Mouse (Mus musculus): Measurements from ENCODE around the gene Tas1r3. TPM values are rescaled to one million over a fixed set of nuclear protein-coding genes. Genes with fewer than 3 reads are reported as not detected.

Tas1r3 gene
- 0.18 and 0.26 TPM in 2 replicates for polyA plus RNA-seq (2015; fragmentation: Nextera tagmentation; extraction: Ambion mirVana)

DNA sequence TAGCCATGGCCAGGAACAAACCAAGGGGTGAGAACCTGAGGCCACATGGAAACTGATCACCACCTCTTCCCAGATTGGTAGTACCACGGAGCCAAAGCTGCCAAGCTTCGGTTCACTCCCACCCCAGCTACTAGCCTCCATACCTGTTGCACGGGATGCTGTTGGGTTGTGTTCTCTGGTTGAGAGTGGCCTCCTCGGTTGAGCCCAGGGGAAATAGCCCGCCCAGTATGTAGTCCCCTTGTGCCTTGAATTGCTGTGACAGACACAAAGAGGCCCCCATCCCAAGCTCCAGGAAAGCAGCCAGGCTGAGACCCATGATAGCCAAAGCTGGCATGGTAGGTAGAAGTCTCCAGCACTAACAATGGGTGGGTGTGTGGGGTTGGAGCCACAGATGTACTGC, at the start of gene Tas1r3:
TSS of gene Tas1r3 (minus strand) at position 362 of the 400 bp plus-strand sequence.
- no peak for ATAC-seq (replicated peaks; ENCODE audit: extremely low read depth, insufficient read depth, low FRiP score)
- peaks cover 14% of the 10 kb centered on the region for H3K36me3 ChIP-seq (ENCODE audit: control insufficient read depth, insufficient read depth)
- 71% methylated on average over 5 of the region's 5 CpGs for WGBS

DNA sequence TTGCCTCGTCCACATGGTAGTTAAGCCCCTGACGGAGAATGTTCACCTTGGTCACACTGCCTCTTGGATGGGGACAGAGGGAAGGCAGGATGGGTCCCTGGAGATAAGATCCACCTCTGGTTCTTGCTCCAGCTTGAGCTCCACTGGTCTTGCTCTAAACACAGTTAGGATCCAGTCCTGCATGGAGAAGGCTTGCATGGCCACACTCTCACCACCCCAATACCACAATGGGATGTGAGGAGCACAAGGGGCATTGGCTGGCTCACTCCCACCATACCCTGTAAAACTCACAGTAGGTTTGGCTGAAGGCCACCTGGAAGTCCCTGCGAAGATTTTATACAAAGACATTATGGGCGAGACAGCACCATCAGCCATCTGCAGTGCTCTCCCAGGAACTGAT, 45.6 kb upstream of the Tas1r3 start:
- no peaks in the 10 kb centered on the region for H3K9me3 ChIP-seq (replicated peaks; ENCODE audit: control insufficient read depth, low read length)
- no peak overlapping the region for H3K4me3 ChIP-seq (ENCODE audit: low read length)
- no peak overlapping the region for H3K4me2 ChIP-seq (ENCODE audit: low read depth, low read length)
- no peaks in the 10 kb centered on the region for H3K27me3 ChIP-seq (ENCODE audit: control insufficient read depth, insufficient read depth, low read length)
- no peak overlapping the region for H3K9ac ChIP-seq (ENCODE audit: low read length)
- no peaks in the 10 kb centered on the region for H3K4me1 ChIP-seq (ENCODE audit: control insufficient read depth, insufficient read depth, low read length)
- peaks cover 9% of the 10 kb centered on the region for H3K36me3 ChIP-seq (ENCODE audit: control insufficient read depth, insufficient read depth)
- ATAC-seq (replicated peaks; ENCODE audit: extremely low read depth, insufficient read depth, low FRiP score), result no peak
- WGBS, result 88% methylated on average over 4 of the region's 4 CpGs
- H3K27ac ChIP-seq (ENCODE audit: low read length), result no peak overlapping the region

More for the DNA sequence above, at the start of gene Tas1r3:
- no peak within 1 kb of the TSS for H3K4me2 ChIP-seq (ENCODE audit: low read depth, low read length)
- H3K27ac ChIP-seq (ENCODE audit: low read length), result no peak within 1 kb of the TSS
- no peak within 1 kb of the TSS for H3K9ac ChIP-seq (ENCODE audit: low read length)
- H3K27me3 ChIP-seq (ENCODE audit: control insufficient read depth, insufficient read depth, low read length), result no peaks in the 10 kb centered on the region
- no peak within 1 kb of the TSS for H3K4me3 ChIP-seq (ENCODE audit: low read length)
- no peaks in the 10 kb centered on the region for H3K4me1 ChIP-seq (ENCODE audit: control insufficient read depth, insufficient read depth, low read length)
- no peaks in the 10 kb centered on the region for H3K9me3 ChIP-seq (replicated peaks; ENCODE audit: control insufficient read depth, low read length)

DNA sequence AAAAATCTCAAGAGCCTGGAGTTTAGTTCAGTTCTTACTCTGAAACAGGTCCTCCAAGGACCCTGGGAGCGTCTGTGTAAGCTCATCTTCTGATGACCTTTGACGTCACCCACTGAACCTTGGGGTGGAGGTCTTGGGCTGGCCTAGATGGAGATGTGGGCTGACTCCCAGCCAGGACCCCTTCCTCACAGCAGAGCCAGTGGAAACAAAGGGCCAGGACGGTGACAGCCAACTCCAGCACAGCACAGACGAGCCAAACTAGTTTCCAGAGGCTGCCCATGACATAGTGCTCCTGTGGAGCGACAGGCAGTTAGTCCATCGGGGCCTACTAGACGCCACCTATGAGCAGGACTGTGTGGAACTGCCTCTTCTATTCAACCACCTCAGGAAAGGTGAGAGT, 45.1 kb upstream of the Tas1r3 start:
- peaks cover 13% of the 10 kb centered on the region for H3K36me3 ChIP-seq (ENCODE audit: control insufficient read depth, insufficient read depth)
- H3K9me3 ChIP-seq (replicated peaks; ENCODE audit: control insufficient read depth, low read length), result no peaks in the 10 kb centered on the region
- H3K4me1 ChIP-seq (ENCODE audit: control insufficient read depth, insufficient read depth, low read length), result no peaks in the 10 kb centered on the region
- no peak for ATAC-seq (replicated peaks; ENCODE audit: extremely low read depth, insufficient read depth, low FRiP score)
- no peak overlapping the region for H3K27ac ChIP-seq (ENCODE audit: low read length)
- no peaks in the 10 kb centered on the region for H3K27me3 ChIP-seq (ENCODE audit: control insufficient read depth, insufficient read depth, low read length)
- H3K4me3 ChIP-seq (ENCODE audit: low read length), result no peak overlapping the region
- WGBS, result 71% methylated on average over 7 of the region's 7 CpGs
- no peak overlapping the region for H3K4me2 ChIP-seq (ENCODE audit: low read depth, low read length)
- no peak overlapping the region for H3K9ac ChIP-seq (ENCODE audit: low read length)

DNA sequence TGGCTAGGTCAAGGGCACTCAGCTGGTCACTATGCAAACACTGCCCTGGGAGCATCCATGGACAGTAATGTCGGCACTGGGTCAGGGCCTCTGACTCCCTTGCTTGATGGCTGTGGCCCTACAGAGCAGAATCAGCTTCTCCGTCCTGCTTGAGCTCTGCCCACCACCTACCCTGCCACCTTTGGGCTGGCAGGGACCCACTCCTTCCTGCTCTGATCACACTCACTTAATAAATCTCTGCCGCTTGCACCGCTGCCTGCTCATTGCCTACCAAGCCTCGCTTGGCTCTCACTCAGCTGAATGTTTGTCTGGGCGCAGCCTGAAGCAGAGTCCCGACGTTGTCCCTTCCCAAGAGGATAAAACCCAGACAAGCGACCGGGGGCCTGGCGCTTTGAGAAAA, 43.8 kb upstream of the Tas1r3 start:
- H3K27ac ChIP-seq (ENCODE audit: low read length), result no peak overlapping the region
- no peak overlapping the region for H3K9ac ChIP-seq (ENCODE audit: low read length)
- no peaks in the 10 kb centered on the region for H3K9me3 ChIP-seq (replicated peaks; ENCODE audit: control insufficient read depth, low read length)
- no peak overlapping the region for H3K4me2 ChIP-seq (ENCODE audit: low read depth, low read length)
- WGBS, result 67% methylated on average over 11 of the region's 11 CpGs
- H3K4me3 ChIP-seq (ENCODE audit: low read length), result no peak overlapping the region
- H3K4me1 ChIP-seq (ENCODE audit: control insufficient read depth, insufficient read depth, low read length), result no peaks in the 10 kb centered on the region
- no peaks in the 10 kb centered on the region for H3K27me3 ChIP-seq (ENCODE audit: control insufficient read depth, insufficient read depth, low read length)
- H3K36me3 ChIP-seq (ENCODE audit: control insufficient read depth, insufficient read depth), result peaks cover 19% of the 10 kb centered on the region
- no peak for ATAC-seq (replicated peaks; ENCODE audit: extremely low read depth, insufficient read depth, low FRiP score)

DNA sequence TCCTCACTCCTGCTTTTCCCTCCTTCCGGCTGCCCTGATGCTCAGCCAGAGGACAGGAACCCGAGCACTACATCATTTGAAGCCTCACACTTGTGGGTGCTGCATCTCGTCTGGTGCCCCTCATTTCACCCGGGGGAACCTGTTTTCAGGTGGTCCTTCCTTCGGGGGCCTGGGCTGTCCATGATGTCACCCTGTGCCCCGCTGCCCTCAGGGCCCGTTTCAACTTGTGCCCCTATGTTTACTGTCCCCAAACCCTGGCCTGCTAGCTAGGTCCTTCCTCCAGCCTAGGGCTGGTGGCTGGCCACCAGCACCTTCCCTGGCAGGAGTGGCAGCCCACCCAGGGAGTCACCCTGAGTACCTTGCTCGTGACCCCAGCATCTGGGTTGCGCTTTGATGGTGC, 43.0 kb upstream of the Tas1r3 start:
- peaks cover 6% of the 10 kb centered on the region for H3K4me1 ChIP-seq (ENCODE audit: control insufficient read depth, insufficient read depth, low read length)
- ATAC-seq (replicated peaks; ENCODE audit: extremely low read depth, insufficient read depth, low FRiP score), result no peak
- no peaks in the 10 kb centered on the region for H3K9me3 ChIP-seq (replicated peaks; ENCODE audit: control insufficient read depth, low read length)
- H3K27me3 ChIP-seq (ENCODE audit: control insufficient read depth, insufficient read depth, low read length), result no peaks in the 10 kb centered on the region
- H3K27ac ChIP-seq (ENCODE audit: low read length), result no peak overlapping the region
- H3K4me3 ChIP-seq (ENCODE audit: low read length), result no peak overlapping the region
- no peak overlapping the region for H3K4me2 ChIP-seq (ENCODE audit: low read depth, low read length)
- no peak overlapping the region for H3K9ac ChIP-seq (ENCODE audit: low read length)
- peaks cover 21% of the 10 kb centered on the region for H3K36me3 ChIP-seq (ENCODE audit: control insufficient read depth, insufficient read depth)
- WGBS, result 81% methylated on average over 9 of the region's 9 CpGs

DNA sequence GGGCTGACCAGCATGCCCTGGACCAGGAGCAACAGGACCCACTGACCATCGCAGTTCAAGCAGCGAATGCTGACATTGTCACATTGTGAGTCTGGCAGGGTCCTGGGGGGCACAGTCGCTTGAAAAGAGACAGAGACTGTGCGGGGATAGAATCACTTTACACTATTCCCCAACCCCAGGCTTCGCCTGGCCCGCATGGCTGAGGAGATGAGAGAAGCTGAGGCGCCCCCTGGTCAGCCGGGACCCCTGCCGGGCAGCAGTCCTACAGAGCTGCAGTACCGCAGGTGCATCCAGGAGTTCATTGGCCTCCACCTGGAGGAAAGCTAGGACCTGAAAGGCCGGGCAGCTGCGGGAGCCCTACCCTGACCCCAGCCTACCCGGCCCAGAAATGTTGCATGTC, 42.5 kb upstream of the Tas1r3 start:
- Histone ChIP-seq H3K4me1 (ENCODE audit: control insufficient read depth, insufficient read depth, low read length) (peaks cover 11% of the 10 kb centered on the region), H3K4me2 (ENCODE audit: low read depth, low read length) (no peak overlapping the region), H3K9me3 (replicated peaks; ENCODE audit: control insufficient read depth, low read length) (no peaks in the 10 kb centered on the region), H3K4me3 (ENCODE audit: low read length) (no peak overlapping the region), H3K9ac (ENCODE audit: low read length) (no peak overlapping the region), H3K27ac (ENCODE audit: low read length) (no peak overlapping the region), H3K27me3 (ENCODE audit: control insufficient read depth, insufficient read depth, low read length) (no peaks in the 10 kb centered on the region), H3K36me3 (ENCODE audit: control insufficient read depth, insufficient read depth) (peaks cover 21% of the 10 kb centered on the region)
- 84% methylated on average over 13 of the region's 13 CpGs for WGBS
- ATAC-seq (replicated peaks; ENCODE audit: extremely low read depth, insufficient read depth, low FRiP score), result no peak

DNA sequence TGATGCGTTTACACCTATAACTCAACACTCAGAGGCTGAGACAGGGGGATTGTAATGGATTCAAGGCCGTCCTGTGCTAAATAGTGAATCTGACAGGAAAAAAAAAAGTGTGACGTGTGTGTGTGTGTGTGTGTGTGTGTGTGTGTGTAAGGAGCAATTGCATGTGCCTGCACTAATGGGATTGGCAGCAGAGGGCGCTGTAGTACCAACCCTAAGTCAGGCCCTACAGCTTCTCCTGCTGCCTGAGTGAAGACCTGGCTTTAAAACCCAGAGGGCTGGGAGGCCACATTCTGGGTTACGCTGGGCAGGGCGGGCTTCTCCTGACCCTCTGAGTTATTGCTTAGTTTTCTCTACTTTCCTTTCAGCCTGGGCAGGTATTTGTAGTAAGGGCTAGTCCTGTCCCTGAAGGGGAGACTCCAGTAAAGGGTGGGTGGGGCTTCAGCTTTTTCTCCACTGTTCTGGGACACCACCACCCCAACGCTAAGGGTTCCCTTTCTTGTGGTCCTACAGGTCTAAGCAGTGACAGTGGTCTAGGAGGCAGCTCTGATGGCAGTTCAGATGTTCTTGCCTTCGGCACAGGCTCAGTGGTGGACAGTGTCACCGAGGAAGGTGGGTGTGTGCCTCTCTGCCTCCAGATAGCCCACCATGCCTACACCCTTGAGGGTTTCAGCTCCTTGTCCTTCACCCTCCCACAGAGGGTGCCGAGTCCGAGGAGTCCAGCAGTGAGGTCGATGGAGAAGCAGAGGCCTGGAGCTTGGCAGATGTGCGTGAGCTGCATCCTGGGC, 41.3 kb upstream of the Tas1r3 start:
- H3K27ac ChIP-seq (ENCODE audit: low read length), result no peak overlapping the region
- WGBS, result 88% methylated on average over 13 of the region's 13 CpGs
- peaks cover 28% of the 10 kb centered on the region for H3K36me3 ChIP-seq (ENCODE audit: control insufficient read depth, insufficient read depth)
- H3K27me3 ChIP-seq (ENCODE audit: control insufficient read depth, insufficient read depth, low read length), result no peaks in the 10 kb centered on the region
- no peak overlapping the region for H3K4me2 ChIP-seq (ENCODE audit: low read depth, low read length)
- no peak for ATAC-seq (replicated peaks; ENCODE audit: extremely low read depth, insufficient read depth, low FRiP score)
- H3K9me3 ChIP-seq (replicated peaks; ENCODE audit: control insufficient read depth, low read length), result no peaks in the 10 kb centered on the region
- no peak overlapping the region for H3K9ac ChIP-seq (ENCODE audit: low read length)
- H3K4me1 ChIP-seq (ENCODE audit: control insufficient read depth, insufficient read depth, low read length), result peaks cover 11% of the 10 kb centered on the region
- no peak overlapping the region for H3K4me3 ChIP-seq (ENCODE audit: low read length)

DNA sequence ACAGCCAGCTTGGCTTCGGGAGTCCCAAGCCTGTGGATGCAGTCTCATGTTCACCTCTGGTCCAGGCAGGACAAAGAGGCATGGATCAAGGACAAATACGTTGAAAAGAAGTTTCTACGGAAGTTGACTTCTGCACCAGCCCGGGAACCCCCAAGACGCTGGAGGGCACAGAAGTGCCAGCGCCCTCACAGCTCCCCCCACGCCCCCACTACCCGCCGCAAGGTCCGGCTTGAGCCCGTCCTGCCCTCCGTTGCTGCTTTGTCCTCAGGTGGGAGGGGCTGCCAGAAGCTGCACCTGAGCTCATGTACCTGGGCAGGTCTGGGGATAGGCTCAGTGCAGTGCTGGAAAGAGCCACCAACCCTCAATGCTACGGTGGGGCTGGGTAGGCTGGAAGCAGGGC, 40.1 kb upstream of the Tas1r3 start:
- ATAC-seq (replicated peaks; ENCODE audit: extremely low read depth, insufficient read depth, low FRiP score), result no peak
- H3K9ac ChIP-seq (ENCODE audit: low read length), result no peak overlapping the region
- H3K36me3 ChIP-seq (ENCODE audit: control insufficient read depth, insufficient read depth), result peaks cover 35% of the 10 kb centered on the region

DNA sequence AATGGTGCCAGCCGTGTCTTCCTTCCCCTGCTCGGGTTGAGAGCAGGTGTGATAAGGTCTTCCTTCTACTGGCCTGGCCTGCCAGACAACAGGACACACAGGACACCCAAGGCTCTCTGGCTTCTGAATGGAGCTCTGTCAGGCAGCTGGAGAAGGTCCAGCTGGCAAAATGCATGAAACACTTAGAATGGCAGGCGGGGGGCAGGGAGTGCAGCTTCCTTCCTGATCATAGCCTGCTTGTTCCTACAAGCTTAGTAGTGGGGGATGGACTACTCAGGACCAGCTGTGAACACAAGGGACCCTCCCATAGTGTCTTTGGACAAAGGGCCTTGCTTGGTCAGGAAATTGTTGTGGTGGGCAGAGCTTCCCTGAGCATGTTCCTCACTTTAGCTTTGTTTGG, 38.0 kb upstream of the Tas1r3 start:
- no peaks in the 10 kb centered on the region for H3K9me3 ChIP-seq (replicated peaks; ENCODE audit: control insufficient read depth, low read length)
- ATAC-seq (replicated peaks; ENCODE audit: extremely low read depth, insufficient read depth, low FRiP score), result peak; percentile 77

More for the DNA sequence above, 40.1 kb upstream of the Tas1r3 start:
- Histone ChIP-seq H3K9me3 (replicated peaks; ENCODE audit: control insufficient read depth, low read length) (no peaks in the 10 kb centered on the region), H3K27ac (ENCODE audit: low read length) (no peak overlapping the region), H3K4me3 (ENCODE audit: low read length) (no peak overlapping the region), H3K4me1 (ENCODE audit: control insufficient read depth, insufficient read depth, low read length) (peaks cover 11% of the 10 kb centered on the region), H3K4me2 (ENCODE audit: low read depth, low read length) (no peak overlapping the region), H3K27me3 (ENCODE audit: control insufficient read depth, insufficient read depth, low read length) (no peaks in the 10 kb centered on the region)
- 90% methylated on average over 13 of the region's 13 CpGs for WGBS

More for the DNA sequence above, 38.0 kb upstream of the Tas1r3 start:
- Histone ChIP-seq H3K27ac (ENCODE audit: low read length) (peak overlapping the region; percentile 42; the same call in 1 of the 2 replicates), H3K4me1 (ENCODE audit: control insufficient read depth, insufficient read depth, low read length) (peaks cover 11% of the 10 kb centered on the region), H3K4me3 (ENCODE audit: low read length) (no peak overlapping the region), H3K27me3 (ENCODE audit: control insufficient read depth, insufficient read depth, low read length) (no peaks in the 10 kb centered on the region), H3K4me2 (ENCODE audit: low read depth, low read length) (no peak overlapping the region), H3K36me3 (ENCODE audit: control insufficient read depth, insufficient read depth) (peaks cover 43% of the 10 kb centered on the region), H3K9ac (ENCODE audit: low read length) (no peak overlapping the region)
- WGBS, result 40% methylated on average over 3 of the region's 3 CpGs
